Mouse (Mus musculus) MEL (cell line): Measurements from ENCODE around the gene Kif26a. TPM values are rescaled to one million over a fixed set of nuclear protein-coding genes. Genes with fewer than 3 reads are reported as not detected.

Experiments used
- DNase-seq: peaks from one replicate; pipeline ENCODE4 v3.0.0; 2011; ENCODE audit warnings: low read depth, low spot score
- H3K27ac ChIP-seq: 2 replicates; pipeline ENCODE4 v1.5.1; 2012; ENCODE audit warnings: low read depth, mild to moderate bottlenecking, control low read depth, low read length, moderate library complexity; ENCODE audit not compliant: control insufficient read depth
- H3K27me3 ChIP-seq, 2 experiments: fragments of 150-350 bp in 1 of 2; sonication (generic) in 1 of 2; 2 replicates each; pipeline ENCODE4 v1.6.1; 2012; ENCODE audit warnings: low read length in 2 of 2, mild to moderate bottlenecking in 2 of 2, improper control_type of control experiment in 1 of 2, moderate library complexity in 1 of 2; ENCODE audit not compliant: insufficient read depth in 2 of 2, control insufficient read depth in 1 of 2
- H3K36me3 ChIP-seq, 2 experiments: 2 replicates each; pipeline ENCODE4 v1.6.1; 2012 to 2014; ENCODE audit warnings: low read length in 2 of 2, improper control_type of control experiment in 1 of 2, inconsistent platforms in 1 of 2, mild to moderate bottlenecking in 1 of 2; ENCODE audit not compliant: insufficient read depth in 2 of 2, control insufficient read depth in 1 of 2
- H3K4me1 ChIP-seq, 2 experiments: fragments of 150-350 bp in 1 of 2; sonication (generic) in 1 of 2; 2 replicates each; pipeline ENCODE4 v1.6.1; 2012; ENCODE audit warnings: low read length in 2 of 2, improper control_type of control experiment in 1 of 2, mild to moderate bottlenecking in 1 of 2; ENCODE audit not compliant: insufficient read depth in 2 of 2, control insufficient read depth in 1 of 2
- H3K4me3 ChIP-seq, 2 experiments: fragments of 150-350 bp in 1 of 2; sonication (generic) in 1 of 2; 2 replicates each; pipeline ENCODE4 v1.5.1; 2012; ENCODE audit warnings: low read depth in 2 of 2, low read length in 2 of 2, mild to moderate bottlenecking in 2 of 2, moderate library complexity in 2 of 2, control low read depth in 1 of 2, improper control_type of control experiment in 1 of 2; ENCODE audit not compliant: control insufficient read depth in 1 of 2, insufficient read depth in 1 of 2
- H3K79me2 ChIP-seq: 2 replicates; pipeline ENCODE4 v1.6.1; 2012; ENCODE audit warnings: mild to moderate bottlenecking, low read length, moderate library complexity; ENCODE audit not compliant: control insufficient read depth, poor library complexity, insufficient read depth
- H3K9ac ChIP-seq: 2 replicates; pipeline ENCODE4 v1.6.1; 2012; ENCODE audit warnings: low read depth, mild to moderate bottlenecking, control low read depth, low read length, moderate library complexity; ENCODE audit not compliant: control insufficient read depth, poor library complexity, severe bottlenecking
- H3K9me3 ChIP-seq: fragments of 150-350 bp; sonication (generic); replicated peaks from 2 replicates; pipeline ENCODE4 v1.6.1; 2012; ENCODE audit warnings: mild to moderate bottlenecking, low read length, improper control_type of control experiment, moderate library complexity; ENCODE audit not compliant: insufficient read depth
- BHLHE40 ChIP-seq: IDR thresholded peaks from 2 replicates; pipeline ENCODE4 v1.6.1; 2012; ENCODE audit warnings: low read depth, mild to moderate bottlenecking, inconsistent platforms, low read length, improper control_type of control experiment, borderline replicate concordance
- ELF1 ChIP-seq: IDR thresholded peaks from 2 replicates; pipeline ENCODE4 v1.6.1; 2014; ENCODE audit warnings: low read depth, mild to moderate bottlenecking, inconsistent platforms, low read length, improper control_type of control experiment, moderate library complexity
- JUND ChIP-seq: IDR thresholded peaks from 2 replicates; pipeline ENCODE4 v1.6.1; 2011; ENCODE audit warnings: low read depth, mild to moderate bottlenecking, improper control_type of control experiment, low read length
- MXI1 ChIP-seq: IDR thresholded peaks from 2 replicates; pipeline ENCODE4 v1.6.1; 2011; ENCODE audit warnings: mild to moderate bottlenecking, low read depth, low read length, improper control_type of control experiment
- MYB ChIP-seq: IDR thresholded peaks from 2 replicates; pipeline ENCODE4 v1.6.1; 2011; ENCODE audit warnings: mild to moderate bottlenecking, low read depth, low read length, improper control_type of control experiment
- NRF1 ChIP-seq: IDR thresholded peaks from 2 replicates; pipeline ENCODE4 v1.6.1; 2014; ENCODE audit warnings: low read depth, mild to moderate bottlenecking, inconsistent platforms, low read length, improper control_type of control experiment, moderate library complexity; ENCODE audit not compliant: poor library complexity, insufficient read depth, severe bottlenecking
- POLR2AphosphoS2 ChIP-seq: IDR thresholded peaks from 2 replicates; pipeline ENCODE4 v1.6.1; 2011; ENCODE audit warnings: low read length, improper control_type of control experiment
- POLR2AphosphoS5 ChIP-seq: IDR thresholded peaks from 2 replicates; pipeline ENCODE4 v1.6.1; 2012; ENCODE audit warnings: low read depth, borderline replicate concordance, mild to moderate bottlenecking, inconsistent platforms, low read length, moderate library complexity, mixed read lengths
- RAD21 ChIP-seq: IDR thresholded peaks from 2 replicates; pipeline ENCODE4 v1.6.1; 2011; ENCODE audit warnings: mild to moderate bottlenecking, low read depth, low read length, improper control_type of control experiment
- SMC3 ChIP-seq: IDR thresholded peaks from 2 replicates; pipeline ENCODE4 v1.6.1; 2011; ENCODE audit warnings: low read depth, low read length, improper control_type of control experiment
- TCF12 ChIP-seq: IDR thresholded peaks from 2 replicates; pipeline ENCODE4 v1.6.1; 2014; ENCODE audit warnings: low read depth, mild to moderate bottlenecking, inconsistent platforms, low read length, improper control_type of control experiment, moderate library complexity
- UBTF ChIP-seq: IDR thresholded peaks from 2 replicates; pipeline ENCODE4 v1.6.1; 2012; ENCODE audit warnings: low read depth, mild to moderate bottlenecking, inconsistent platforms, low read length, improper control_type of control experiment, moderate library complexity, borderline replicate concordance; ENCODE audit not compliant: insufficient read depth
- USF1 ChIP-seq: IDR thresholded peaks from 2 replicates; pipeline ENCODE4 v1.6.1; 2014; ENCODE audit warnings: low read depth, mild to moderate bottlenecking, inconsistent platforms, low read length, improper control_type of control experiment, moderate library complexity
- ZKSCAN1 ChIP-seq: IDR thresholded peaks from 2 replicates; pipeline ENCODE4 v1.6.1; 2012; ENCODE audit warnings: low read depth, mild to moderate bottlenecking, inconsistent platforms, low read length, improper control_type of control experiment, moderate library complexity
- ZMIZ1 ChIP-seq: IDR thresholded peaks from 2 replicates; pipeline ENCODE4 v1.6.1; 2012; ENCODE audit warnings: low read depth, mild to moderate bottlenecking, inconsistent platforms, low read length, improper control_type of control experiment, moderate library complexity
- polyA plus RNA-seq, 2 experiments: library from polyadenylated mRNA; stranded (reverse) in 1 of 2; unstranded in 1 of 2; fragments of >175 nt in 1 of 2; fragments of >200 nt in 1 of 2; gene quantifications; 2 replicates each; pipeline versions ENCODE4 v1.2.1 to v1.2.4; 2012; ENCODE audit warnings: low replicate concordance in 2 of 2, low read depth in 1 of 2; ENCODE audit not compliant: insufficient read length in 2 of 2, insufficient read depth in 1 of 2, missing spikeins in 1 of 2
- total RNA-seq: library from RNA; depleted of rRNA; stranded (reverse); fragments of 300-350 nt; gene quantifications from 2 replicates; pipeline ENCODE4 v1.2.3, GENCODE M21; 2012

Gene Kif26a
- total and polyA plus RNA-seq, 3 experiments, result 4.8 to 6.9 TPM; not detected in 1

DNA sequence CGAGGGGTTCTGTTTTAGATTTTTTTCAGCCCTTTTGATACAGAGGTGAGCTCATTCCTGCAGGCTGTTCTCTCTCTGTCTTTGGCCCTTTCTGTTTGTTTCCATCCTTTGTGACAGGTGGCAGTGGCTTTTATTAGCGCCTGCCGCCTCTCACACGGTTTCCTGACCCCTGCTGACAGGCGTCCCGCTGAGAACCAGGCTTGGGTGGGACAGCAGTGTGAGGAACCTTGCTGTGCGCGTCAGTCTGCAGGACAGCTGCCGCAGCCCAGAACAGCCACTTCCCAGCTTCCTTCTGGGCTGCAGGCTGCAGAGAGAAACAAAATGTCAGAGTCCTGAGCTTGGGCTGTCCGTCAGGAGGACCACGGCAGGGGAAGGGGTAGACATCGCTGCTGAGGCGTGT lies 49.0 kb downstream of the Kif26a start:
- Histone ChIP-seq H3K9ac (no peak overlapping the region), H3K27me3 (no peaks in the 10 kb centered on the region)

DNA sequence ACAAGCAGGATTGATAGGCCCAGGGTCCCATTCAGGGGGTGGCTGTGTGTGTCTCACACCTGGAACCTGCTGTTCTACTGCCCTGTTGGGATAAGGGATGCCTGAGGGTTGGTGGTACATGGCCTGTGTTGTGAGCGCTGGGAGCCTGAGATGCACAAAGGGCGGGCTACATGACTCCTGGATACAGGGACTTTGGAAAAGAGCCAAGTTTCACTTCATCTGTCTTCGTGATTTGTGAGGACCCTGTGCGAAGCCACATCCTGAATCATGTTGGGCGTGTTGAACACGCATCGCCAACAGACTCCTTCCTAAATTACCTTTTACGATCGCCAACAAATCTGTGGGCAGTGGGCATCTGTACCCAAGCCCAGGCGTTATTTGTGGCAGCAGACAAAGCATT lies 50.6 kb downstream of the Kif26a start:
- Histone ChIP-seq H3K4me3 (no peak overlapping the region), H3K36me3 (no peaks in the 10 kb centered on the region), H3K4me1 (no peaks in the 10 kb centered on the region), H3K27me3 (no peaks in the 10 kb centered on the region), H3K27ac (no peak overlapping the region), H3K79me2 (no peaks in the 10 kb centered on the region), H3K9ac (no peak overlapping the region), H3K9me3 (no peaks in the 10 kb centered on the region; the same call in 1 of the 2 replicates)
- no peak for DNase-seq
- no peak for TF ChIP-seq BHLHE40
- TF ChIP-seq TCF12, result no peak
- no peak for TF ChIP-seq USF1

More for the DNA sequence above, 49.0 kb downstream of the Kif26a start:
- TF ChIP-seq POLR2AphosphoS5 (no peak), ZMIZ1 (no peak), MXI1 (no peak), UBTF (no peak), JUND (no peak), SMC3 (no peak), TCF12 (no peak), NRF1 (no peak), MYB (no peak), ZKSCAN1 (no peak)
- H3K9me3 ChIP-seq, result no peaks in the 10 kb centered on the region; the same call in 1 of the 2 replicates
- no peaks in the 10 kb centered on the region for H3K79me2 ChIP-seq
- no peak overlapping the region for H3K27ac ChIP-seq
- no peak for DNase-seq
- H3K4me1 ChIP-seq, result no peaks in the 10 kb centered on the region
- H3K36me3 ChIP-seq, result no peaks in the 10 kb centered on the region
- no peak overlapping the region for H3K4me3 ChIP-seq

DNA sequence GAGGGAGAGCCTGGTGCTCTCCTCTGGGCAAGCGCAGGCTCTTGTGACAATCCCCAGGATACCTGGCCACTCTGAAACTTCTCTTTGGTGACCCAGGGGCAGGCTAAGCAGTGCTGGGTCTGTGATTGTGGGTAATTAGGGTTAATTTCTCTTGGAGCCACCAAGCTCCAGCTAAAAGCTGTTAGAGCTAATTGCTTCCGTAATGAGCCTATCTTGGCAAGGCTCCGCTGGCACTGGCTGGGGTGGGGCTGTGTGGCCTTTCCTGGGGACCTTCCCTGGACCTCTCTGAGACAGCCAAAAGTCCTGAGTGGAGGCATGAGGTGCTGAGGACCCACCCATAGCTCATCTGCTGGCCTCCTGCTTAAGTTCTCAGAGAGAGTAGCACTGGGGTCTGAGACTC lies 53.4 kb downstream of the Kif26a start:
- no peak overlapping the region for H3K4me3 ChIP-seq
- no peaks in the 10 kb centered on the region for H3K36me3 ChIP-seq
- no peaks in the 10 kb centered on the region for H3K79me2 ChIP-seq
- no peak for DNase-seq
- peaks cover 3% of the 10 kb centered on the region; the same call in 1 of the 2 replicates for H3K9me3 ChIP-seq
- no peaks in the 10 kb centered on the region for H3K4me1 ChIP-seq
- TF ChIP-seq RAD21 (no peak), ELF1 (no peak), SMC3 (no peak), UBTF (no peak), NRF1 (no peak), POLR2AphosphoS2 (no peak)
- TF ChIP-seq, all 39 proteins: peak for 0
- Histone ChIP-seq H3K27me3 (no peaks in the 10 kb centered on the region), H3K27ac (no peak overlapping the region), H3K9ac (no peak overlapping the region)
